Mouse (Mus musculus): ENCODE results near the gene Prkcb. TPM values are rescaled to one million over a fixed set of nuclear protein-coding genes. Genes with fewer than 3 reads are reported as not detected.

Prkcb gene
- total RNA-seq, 4 experiments from 2014 or later: 1.6 to 4.8 (median 2.1) TPM

DNA sequence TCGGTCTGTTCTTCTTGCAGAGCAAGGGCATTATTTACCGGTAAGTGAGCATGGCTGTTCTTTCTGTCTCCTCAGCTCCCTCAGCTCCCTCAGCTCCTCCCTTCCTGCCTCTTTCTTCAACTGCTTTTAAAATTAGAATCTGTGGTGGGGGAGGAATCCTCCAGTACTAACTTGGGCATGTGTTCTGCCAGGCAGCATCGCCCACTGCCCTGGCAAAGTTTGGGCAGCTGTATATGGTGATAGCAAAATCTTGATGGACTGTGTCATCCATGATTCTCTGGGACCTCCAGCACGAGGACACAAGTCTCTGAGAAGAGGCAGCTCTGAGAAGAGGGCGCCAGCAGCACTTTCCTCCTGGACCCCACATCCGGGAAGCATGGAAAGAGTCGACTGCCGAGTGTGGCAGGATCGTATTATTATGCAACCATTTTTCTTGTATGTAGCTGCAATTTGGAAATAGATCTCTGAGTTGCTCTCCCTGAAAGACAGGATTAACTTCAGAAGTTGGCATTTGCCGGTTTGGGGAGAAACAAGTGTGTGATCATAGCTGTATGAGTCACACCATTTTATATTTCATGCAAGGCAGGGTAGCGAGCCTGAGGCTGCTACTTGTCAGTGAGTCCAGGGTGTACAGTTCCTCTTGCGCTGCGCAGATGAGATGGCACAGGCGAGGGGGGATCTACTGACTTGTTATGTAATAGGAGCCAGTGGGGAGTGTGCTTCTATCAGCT lies 296.0 kb downstream of the Prkcb start:
- no peak for DNase-seq (ENCODE audit: low spot score)

DNA sequence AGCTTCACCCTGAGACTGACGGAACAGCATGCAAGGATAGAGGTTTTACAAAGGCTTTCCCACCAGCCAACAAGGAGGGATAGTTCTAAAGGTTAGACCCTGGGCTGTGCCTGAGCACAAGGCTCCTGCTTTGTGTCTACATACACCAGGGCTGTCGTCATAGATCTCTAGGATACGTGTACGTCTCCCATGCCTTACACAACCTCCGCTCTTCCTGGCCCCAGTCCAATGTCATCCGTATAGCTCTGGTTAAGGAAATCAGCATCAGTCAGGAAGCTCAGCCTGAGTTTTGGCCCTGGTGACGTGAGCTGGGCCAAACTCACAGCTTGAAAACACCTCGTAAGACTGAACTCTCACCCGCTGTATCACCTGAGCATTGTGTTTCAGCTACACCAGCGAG lies 307.3 kb downstream of the Prkcb start:
- no peak for DNase-seq (ENCODE audit: low spot score)

DNA sequence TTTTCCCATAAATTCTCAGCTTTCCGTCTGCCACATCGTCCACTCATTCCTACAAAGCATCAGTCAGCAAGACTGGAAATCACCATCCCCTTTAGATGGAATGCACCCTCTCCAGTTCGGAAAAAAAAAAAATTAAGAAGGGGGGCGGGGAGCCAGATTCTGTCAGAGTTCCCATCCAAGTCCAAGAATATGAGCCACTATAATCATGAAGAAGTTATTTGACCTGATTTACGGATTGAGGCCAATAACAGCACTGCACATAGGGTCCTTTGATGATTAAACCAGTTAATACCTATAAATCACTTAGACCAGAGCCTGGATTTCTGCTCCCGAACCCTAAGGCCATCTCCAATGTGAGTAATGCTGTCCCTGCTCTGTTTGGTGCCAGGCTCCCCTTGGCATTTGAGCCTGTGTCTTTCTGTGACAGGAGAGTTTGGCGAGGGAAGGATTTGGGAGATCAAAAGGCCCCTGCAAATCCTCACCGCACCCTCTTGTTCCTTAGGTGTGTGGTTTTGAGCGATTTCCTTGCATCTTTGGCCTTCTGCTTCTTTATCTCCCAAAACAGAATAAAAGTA lies 308.1 kb downstream of the Prkcb start:
- DNase-seq (ENCODE audit: low spot score): no peak

DNA sequence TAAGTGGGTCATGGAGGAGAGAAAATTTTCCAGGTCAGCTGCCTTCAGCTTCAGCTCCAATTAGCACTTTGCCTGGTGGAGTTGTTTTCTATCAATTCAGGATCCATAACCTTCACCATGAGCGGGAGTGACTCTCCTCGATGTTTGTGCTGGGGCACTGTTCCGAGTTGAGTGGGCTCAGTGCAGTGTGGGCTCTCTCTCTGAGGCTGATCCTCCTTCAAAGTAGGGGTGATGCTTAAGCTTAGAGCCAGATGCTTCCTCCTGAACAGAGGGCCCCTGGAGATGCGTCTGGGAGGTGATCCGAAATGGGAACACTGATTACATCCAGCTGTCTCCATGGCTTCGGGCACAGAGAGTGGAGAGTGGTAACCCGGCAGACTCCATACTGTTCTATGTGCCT lies 308.8 kb downstream of the Prkcb start:
- DNase-seq (ENCODE audit: low spot score): no peak

DNA sequence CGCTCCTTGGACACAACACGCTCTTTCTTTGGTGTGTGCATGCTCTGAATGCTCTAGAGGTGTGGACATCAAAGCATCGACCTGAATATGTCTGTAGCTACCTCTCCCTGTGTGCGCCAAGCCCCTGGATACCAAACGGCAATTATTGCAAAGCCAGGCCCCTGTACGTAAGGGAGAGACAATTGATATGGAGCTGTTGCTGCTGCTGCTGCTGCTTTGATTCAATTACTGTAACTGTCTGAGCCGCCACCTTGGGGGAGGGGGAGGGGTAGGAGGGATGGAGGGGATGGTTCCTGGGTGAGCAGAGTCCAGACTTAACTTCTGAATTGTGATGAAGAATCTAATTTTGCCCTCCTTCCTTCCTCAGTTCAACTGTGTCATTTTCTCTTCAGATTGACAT lies 312.3 kb downstream of the Prkcb start:
- DNase-seq (ENCODE audit: low spot score): no peak

DNA sequence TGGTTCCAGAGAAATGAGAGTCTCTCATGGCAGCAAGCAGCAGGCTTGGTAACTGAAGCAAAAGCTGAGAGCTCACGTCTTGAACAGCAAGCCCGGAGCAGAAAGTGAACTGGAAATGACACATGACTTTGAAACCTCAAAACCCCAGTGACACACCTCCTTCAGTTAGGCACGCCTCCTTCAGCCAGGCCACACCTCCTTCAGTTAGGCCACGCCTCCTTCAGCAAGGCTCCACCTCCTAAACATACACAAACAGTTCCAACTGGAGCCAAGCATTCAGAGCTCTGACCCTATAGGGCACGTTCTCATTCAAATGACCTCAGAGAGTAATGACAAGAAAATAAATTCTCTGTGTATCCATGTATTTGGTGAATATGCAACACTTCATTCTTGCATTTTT lies 316.5 kb downstream of the Prkcb start:
- no peak for DNase-seq (ENCODE audit: low spot score)

DNA sequence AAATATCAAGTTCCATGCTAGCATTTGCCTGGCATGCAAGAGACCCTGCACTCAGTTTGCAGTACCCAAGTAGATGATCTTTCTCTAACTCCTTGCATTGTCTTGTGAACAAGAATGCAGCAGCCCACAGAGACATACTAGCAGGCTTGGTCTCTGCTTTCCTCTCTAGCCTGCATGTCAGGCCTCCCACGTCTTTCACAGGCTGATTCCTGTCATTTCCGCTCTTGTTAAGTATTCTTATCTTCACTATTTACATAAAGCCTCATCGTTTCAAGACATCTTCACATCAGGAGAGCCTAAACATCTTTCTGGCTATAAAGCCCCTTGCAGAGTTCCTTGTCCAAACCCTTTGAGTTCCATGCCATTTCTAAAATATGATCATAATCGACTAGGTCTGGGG lies 320.9 kb downstream of the Prkcb start:
- no peak for DNase-seq (ENCODE audit: low spot score)

DNA sequence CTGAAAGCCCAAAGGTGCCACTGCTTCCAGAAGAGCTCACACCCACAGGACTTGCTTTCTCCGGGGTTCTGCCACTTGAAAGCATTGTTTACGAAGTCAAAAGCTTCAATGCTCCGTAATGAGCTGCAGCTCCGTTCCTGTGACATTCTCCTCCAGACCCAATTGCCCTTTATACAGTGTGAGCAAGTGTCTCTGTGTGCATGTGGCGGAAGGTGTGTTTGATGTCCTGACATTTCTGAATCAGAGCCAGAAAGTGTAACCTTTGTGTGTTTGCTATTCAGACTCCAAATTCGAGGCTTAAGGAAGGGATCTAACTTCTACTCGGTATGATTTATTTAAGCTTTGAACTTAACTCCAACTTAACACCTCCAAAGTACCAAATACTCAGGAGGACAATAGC lies 321.6 kb downstream of the Prkcb start:
- DNase-seq (ENCODE audit: low spot score): no peak

DNA sequence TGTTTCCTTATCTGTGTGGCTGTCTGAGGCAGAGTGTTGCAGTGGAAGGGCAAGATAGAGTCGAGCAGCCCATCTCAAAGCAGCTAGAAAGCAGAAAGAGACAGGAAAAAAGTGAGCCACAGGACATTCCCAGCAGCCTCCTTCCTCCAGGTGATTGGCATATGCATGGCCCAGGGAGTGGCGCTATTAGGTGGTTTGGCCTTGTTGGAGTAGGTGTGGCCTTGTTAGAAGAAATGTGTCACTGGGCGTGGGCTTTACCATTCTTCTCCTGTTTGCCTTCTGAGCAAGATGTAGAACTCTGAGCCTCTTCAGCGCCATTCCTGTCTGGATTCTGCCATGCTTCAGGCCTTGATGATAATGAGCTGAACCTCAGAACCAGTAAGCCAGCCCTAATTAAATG lies 325.3 kb downstream of the Prkcb start:
- DNase-seq (ENCODE audit: low spot score): no peak

DNA sequence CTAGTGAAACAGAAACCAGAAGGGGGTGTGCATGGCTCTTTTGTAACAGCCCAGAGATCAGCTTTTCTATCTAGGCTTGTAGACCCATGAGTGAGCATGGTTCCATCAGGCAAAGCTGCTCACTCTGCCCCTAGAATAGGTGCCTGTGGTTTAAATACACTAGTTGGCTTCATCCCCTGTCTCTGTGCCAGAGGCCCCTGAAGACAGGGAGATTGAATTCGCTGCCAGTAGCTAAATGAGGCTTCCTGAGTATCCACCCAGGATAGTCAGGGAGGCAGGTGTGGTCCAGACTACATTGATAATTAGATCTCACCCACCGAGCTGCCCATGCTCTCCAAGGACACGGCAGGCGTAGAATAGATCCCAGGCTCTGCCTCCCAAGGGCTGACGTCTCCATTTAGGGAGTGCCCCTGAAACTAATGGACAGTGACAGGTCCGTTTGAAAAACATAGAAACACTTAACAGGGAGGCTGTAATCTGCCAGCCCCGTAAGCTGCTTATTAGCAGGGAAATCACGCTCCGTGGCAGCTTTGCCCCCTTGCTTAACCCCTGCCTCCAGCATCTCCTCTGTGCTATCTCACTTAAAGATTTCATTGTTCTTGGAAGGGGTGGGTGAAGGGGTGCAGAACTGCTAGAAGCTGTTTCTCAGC lies 333.7 kb downstream of the Prkcb start:
- no peak for DNase-seq (ENCODE audit: low spot score)

DNA sequence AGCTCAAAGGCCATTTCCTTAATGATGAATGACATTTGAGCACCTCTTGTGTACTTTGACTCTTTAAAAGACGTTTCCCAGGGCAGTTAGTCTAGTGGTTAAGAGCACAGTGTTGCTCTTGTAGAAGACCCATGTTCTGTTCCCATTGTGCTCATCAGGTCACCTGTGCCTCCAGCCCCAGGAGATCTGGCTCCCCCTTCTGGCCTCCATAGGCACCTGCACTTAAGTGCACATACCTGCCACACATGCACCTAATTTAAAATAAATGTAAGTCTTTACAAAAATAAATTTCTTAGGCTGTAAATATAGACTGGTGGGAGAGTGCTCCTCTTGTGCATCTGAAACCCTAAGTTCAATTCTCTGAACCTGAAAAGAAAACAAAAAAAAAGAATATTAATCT lies 335.2 kb downstream of the Prkcb start:
- DNase-seq (ENCODE audit: low spot score): no peak

DNA sequence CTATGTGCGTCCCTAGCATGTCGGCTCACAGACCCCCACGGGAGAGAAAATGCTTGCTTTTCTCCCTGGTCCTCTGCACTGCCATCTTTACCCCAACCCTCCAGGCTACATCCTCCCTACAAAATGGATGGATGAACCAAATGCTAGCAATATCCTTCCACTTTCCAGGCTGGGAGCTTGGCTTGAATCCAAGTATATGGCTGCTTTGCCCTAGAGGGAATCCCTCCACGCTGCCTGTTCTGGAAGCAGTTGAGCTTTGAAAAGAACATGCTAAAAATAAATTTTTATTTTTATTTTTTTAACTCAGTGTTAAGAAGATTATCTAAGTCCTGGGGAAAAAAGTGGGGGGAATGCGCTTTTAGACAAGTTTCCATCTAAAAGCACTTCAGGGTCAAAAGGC lies 339.5 kb downstream of the Prkcb start:
- no peak for DNase-seq (ENCODE audit: low spot score)

DNA sequence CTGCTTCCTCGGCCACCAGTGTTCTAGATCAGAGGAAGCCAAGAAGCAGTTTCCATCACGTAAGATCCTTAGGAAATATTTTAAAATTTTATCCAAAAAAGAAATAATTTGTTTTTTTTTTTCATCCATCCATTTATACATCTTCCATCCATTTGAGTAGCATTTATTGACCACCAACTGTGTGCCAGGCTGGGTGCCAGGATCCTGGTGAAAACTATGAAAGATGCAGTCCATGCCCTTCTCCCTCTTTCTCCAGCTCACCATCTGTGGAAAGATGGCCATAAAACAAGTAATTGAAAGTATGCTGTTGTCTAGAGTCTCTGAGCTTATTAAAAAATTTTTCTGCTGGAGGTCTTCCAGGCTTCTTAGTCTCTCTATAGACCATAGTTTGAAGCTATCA lies 341.8 kb downstream of the Prkcb start:
- no peak for DNase-seq (ENCODE audit: low spot score)

DNA sequence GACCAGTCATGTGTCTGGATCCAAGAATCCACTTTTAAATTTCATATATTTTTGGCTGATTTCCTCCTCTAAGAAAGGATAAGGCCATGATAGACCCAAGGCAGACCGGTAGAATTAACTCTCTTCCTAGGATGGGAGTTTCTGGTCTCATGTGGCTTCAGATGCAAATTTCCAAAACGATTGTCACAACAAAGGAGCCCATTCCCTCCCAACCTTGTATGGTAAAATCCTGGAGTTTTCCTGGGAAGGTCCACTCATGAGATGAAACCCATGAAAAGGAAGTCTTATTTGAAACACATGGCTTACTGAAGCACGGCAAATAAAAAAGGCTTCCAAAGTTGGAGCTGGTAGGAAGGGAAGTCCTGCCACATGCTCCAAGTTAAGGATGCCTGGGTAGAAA lies 342.6 kb downstream of the Prkcb start:
- DNase-seq (ENCODE audit: low spot score): no peak

DNA sequence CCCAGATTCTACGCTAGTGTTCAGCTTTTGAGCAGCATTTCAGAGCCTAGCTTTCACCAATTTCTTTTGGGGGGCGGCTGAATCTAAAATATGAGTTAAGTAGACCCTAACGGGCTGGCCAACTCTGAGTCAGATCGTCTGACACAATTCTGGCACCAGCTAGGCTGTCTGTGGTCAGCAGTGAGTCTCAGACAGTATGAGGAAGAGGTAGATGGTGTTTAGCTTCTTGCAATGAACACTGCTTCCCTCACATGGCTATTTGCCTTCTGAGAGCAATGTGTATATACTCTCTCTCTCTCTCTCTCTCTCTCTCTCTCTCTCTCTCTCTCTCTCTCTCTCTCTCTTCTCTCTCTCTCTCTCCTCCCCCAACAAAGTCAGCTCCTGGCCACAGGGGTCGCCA lies 344.4 kb downstream of the Prkcb start:
- no peak for DNase-seq (ENCODE audit: low spot score)

DNA sequence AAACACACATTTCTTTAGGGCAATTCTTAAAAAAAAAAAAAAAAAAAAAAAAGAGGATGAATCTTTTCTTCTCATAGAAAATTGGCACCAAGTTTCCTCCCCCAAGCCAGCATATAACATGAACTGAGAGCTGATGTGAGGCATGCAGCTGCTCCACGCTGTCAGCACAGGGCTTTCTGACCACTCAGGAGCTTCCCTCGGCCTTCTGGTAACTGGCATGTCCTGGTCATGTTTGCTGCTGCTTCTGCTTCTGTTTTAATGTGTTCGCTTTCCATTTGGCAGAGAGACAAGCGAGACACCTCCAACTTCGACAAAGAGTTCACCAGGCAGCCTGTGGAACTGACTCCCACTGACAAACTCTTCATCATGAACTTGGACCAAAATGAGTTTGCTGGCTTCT lies 344.9 kb downstream of the Prkcb start:
- no peak for DNase-seq (ENCODE audit: low spot score)

DNA sequence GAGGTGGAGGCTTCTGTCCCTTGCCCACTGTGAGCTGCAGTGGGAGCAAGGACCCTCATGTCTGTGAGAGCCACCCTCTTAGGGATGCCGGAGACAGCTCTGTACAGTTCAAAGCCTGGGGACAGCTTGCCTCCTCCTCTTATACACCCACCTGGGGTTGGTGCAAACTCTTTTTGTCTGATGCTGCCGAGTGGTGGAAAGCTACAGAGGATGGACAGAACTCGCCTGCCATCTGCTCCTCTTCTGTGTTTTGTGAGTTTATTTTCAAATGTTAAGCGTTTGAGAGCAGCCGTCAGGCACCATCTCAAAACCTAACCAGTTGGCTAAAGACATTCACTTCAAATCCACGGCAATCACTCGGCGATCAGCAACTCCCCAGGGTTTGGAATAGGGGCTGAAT lies 355.1 kb downstream of the Prkcb start:
- no peak for DNase-seq (ENCODE audit: low spot score)

DNA sequence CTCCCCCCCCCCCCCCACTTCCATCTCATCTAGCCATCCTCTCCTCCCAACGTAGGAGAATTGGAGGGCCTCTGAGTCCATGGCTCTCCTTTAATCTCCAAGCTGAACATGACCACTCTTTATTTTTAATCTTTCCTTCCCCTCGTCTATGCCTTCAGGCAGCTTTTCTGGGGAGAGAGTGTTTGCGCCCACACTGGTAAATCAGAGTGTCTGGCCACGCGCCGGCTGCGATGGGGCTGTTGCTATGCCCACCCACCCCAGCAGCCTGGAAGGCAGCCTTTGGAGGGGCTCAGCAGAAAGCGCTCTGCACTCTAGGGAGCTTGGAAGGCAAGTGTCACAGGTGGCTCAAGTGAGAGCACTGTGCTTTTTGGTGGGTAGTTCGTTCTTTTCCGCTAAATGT lies 360.8 kb downstream of the Prkcb start:
- no peak for DNase-seq (ENCODE audit: low spot score)

DNA sequence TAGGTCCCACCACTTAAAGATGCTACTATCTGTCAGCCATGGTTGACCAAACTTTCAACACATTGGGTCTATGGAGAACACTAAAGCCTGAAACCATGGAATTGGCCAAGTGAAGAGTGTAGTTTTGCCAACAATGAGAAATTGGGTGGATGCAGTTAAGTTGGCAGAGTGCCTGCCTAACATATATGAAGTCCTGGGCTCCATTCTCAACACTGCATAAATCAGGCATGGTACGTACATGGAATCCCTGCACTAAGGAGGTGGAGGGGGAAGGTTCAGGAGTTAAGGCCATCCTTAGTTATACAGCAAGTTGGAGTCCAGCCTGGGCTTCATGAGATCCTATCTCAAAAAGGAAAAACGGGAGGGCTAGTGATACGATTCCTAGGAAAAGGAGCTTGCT lies 364.0 kb downstream of the Prkcb start:
- DNase-seq (ENCODE audit: low spot score): no peak

DNA sequence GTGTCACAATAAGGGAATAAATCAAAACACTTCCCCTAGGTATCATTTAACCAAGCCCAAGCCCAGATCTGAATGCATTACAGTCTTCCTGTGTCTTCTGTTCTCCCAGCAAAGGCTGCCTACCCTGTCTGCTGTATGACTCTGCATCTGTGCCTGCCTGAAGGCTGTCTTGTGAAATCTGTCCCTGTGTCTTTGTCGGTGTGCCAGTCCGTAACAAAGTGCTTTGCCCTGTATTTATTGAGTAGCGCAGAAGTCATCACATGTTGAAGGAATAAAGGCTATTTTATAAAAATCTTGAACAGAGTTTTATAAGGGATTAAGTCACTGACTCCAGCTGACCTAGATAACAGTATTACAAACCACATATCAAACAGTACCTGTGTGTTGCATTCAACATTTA lies 368.1 kb downstream of the Prkcb start:
- DNase-seq (ENCODE audit: low spot score): no peak

DNA sequence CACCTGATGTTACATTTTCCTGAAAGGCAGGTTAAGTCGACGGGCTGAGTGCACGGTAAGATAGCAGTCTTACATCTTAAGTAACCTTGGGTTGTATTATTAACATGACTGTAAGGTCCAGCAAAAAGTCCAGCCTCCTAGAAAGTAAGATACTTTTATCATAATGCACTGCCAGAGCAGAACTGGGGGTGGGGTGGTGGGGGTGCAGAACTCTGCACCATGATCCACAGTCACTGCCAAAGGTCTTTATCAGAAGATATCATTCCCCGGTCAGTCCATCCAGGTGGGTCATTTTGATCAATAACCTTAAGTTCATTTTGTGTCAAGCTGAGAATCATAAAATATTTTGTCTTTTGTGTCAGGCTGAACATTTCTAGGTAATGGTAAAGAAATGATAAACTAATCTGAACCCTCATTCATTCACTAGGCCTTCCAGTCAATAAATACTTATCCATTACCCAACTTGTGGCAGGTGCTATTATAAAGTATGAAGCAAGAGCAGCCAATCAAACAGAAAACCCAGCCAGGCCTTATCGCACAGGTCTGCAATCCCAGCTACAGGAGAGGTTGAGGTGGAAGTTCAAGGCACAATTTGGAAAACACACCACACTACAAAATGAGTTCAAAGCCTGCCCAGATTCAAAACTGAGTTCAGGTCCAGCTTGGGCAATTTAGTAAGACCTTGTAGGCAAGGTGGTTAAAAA lies 369.0 kb downstream of the Prkcb start:
- no peak for DNase-seq (ENCODE audit: low spot score)

DNA sequence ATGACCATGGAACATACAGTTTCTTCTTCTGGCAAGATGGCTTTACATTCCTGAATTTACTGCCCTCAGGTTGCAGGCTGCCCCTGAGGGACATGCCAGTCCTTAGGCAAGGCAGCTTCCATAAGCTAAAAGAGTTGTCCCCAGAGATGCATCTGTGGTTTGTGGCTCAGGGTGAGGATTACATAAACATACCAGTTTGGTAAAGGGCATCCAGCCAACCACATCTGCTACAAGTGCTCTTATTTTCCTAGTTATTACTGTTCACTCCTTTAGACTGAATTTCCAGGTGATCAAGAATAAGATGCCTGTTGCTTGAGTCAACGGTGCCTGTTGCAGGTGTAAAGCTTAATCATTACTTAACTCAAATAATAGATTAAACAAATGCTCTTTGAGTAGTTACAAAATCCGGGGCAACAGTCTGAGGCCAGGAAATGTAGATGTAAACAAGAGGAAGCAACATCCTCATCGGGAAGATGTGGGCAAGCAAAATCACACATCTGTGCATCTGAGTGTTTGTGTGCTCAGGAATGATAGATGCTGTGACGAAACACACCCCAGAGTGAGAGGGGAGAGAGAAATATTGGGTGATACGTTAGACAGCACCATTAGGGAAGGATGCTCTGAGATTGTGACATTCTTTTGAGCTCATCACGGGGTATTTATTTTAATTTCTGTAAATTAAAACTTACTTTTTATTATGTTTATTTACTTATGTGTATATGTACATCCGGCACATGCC lies 376.9 kb downstream of the Prkcb start:
- no peak for DNase-seq (ENCODE audit: low spot score)
